Mouse (Mus musculus): ENCODE results near the gene Acpp.
A peak's percentile ranks its signal among the peaks of the same experiment; 100 is the strongest.
"Not testable (repeated sequence)": the region's sequence is repeated elsewhere in the genome, so short reads cannot be mapped to it uniquely, and the experiment has no call there.

Gene Acpp

GRCm38 (mm10) chr9:104337183-104337931 is at the start of gene Acpp:
TSS of gene Acpp (minus strand) at chr9:104337748.
- no peak for DNase-seq (ENCODE audit: low read depth, low spot score)

GRCm38 (mm10) chr9:104382571-104383170 is 45.1 kb upstream of the Acpp start:
- no peak for DNase-seq (ENCODE audit: low read depth, low spot score)

- peak; percentile 8 for DNase-seq (ENCODE audit: low read depth, low spot score)
Measured at GRCm38 (mm10) chr9:104379532-104380162, 42.1 kb upstream of the Acpp start.

- DNase-seq (ENCODE audit: low read depth, low spot score): no peak
Measured at GRCm38 (mm10) chr9:104375573-104375972, 38.0 kb upstream of the Acpp start.

GRCm38 (mm10) chr9:104373253-104373652 is 35.7 kb upstream of the Acpp start:
- peak; percentile 9 for DNase-seq (ENCODE audit: low read depth, low spot score)

- DNase-seq (ENCODE audit: low read depth, low spot score): no peak
Measured at GRCm38 (mm10) chr9:104366983-104367382, 29.4 kb upstream of the Acpp start.

GRCm38 (mm10) chr9:104361951-104362350 is 24.4 kb upstream of the Acpp start:
- DNase-seq (ENCODE audit: low read depth, low spot score): not testable (repeated sequence)

- no peak for DNase-seq (ENCODE audit: low read depth, low spot score)
Measured at GRCm38 (mm10) chr9:104361073-104361891, 23.7 kb upstream of the Acpp start.

- no peak for DNase-seq (ENCODE audit: low read depth, low spot score)
Measured at GRCm38 (mm10) chr9:104360389-104360788, 22.8 kb upstream of the Acpp start.

- no peak for DNase-seq (ENCODE audit: low read depth, low spot score)
Measured at GRCm38 (mm10) chr9:104355521-104356270, 18.1 kb upstream of the Acpp start.

- DNase-seq (ENCODE audit: low read depth, low spot score): no peak
Measured at GRCm38 (mm10) chr9:104344136-104344535, 6.6 kb upstream of the Acpp start.

GRCm38 (mm10) chr9:104339483-104339882 is 1.9 kb upstream of the Acpp start:
- no peak for DNase-seq (ENCODE audit: low read depth, low spot score)

- no peak for DNase-seq (ENCODE audit: low read depth, low spot score)
Measured at GRCm38 (mm10) chr9:104338489-104339427, 1.2 kb upstream of the Acpp start.

- no peak for DNase-seq (ENCODE audit: low read depth, low spot score)
Measured at GRCm38 (mm10) chr9:104331301-104331700, 6.2 kb downstream of the Acpp start.

GRCm38 (mm10) chr9:104328655-104329054 is 8.9 kb downstream of the Acpp start:
- no peak for DNase-seq (ENCODE audit: low read depth, low spot score)

GRCm38 (mm10) chr9:104321519-104321918 is 16.0 kb downstream of the Acpp start:
- DNase-seq (ENCODE audit: low read depth, low spot score): no peak

- no peak for DNase-seq (ENCODE audit: low read depth, low spot score)
Measured at GRCm38 (mm10) chr9:104316351-104316750, 21.2 kb downstream of the Acpp start.

GRCm38 (mm10) chr9:104315499-104315898 is 22.0 kb downstream of the Acpp start:
- DNase-seq (ENCODE audit: low read depth, low spot score): peak; percentile 8

GRCm38 (mm10) chr9:104306734-104307133 is 30.8 kb downstream of the Acpp start:
- peak; percentile 37 for DNase-seq (ENCODE audit: low read depth, low spot score)
